Mouse (Mus musculus) inflammation-experienced regulatory T-cells (primary cell): ENCODE data around the gene Rtn4rl1. TPM values are rescaled to one million over a fixed set of nuclear protein-coding genes. Genes with fewer than 3 reads are reported as not detected.

Experiments used
- polyA plus RNA-seq, 2 experiments: library from polyadenylated mRNA; unstranded; fragments of 100-300 nt; shearing (Covaris generic); gene quantifications; one replicate each; pipeline ENCODE4 v1.2.1; 2017

Rtn4rl1 gene
- polyA plus RNA-seq = 10 to 100 TPM in 1 of 2 experiments, 1 to 10 TPM in 1; 8.6 to 31.7 TPM

GRCm38 (mm10) chr11:75193256-75194071, at the start of gene Rtn4rl1:
Gene Rtn4rl1 (plus strand): TSS chr11:75193783.

GRCm38 (mm10) chr11:75169405-75170080, 24.0 kb upstream of the Rtn4rl1 start, which contains the start of gene Hic1:
Gene Hic1 (minus strand): TSS chr11:75169519.

DNA sequence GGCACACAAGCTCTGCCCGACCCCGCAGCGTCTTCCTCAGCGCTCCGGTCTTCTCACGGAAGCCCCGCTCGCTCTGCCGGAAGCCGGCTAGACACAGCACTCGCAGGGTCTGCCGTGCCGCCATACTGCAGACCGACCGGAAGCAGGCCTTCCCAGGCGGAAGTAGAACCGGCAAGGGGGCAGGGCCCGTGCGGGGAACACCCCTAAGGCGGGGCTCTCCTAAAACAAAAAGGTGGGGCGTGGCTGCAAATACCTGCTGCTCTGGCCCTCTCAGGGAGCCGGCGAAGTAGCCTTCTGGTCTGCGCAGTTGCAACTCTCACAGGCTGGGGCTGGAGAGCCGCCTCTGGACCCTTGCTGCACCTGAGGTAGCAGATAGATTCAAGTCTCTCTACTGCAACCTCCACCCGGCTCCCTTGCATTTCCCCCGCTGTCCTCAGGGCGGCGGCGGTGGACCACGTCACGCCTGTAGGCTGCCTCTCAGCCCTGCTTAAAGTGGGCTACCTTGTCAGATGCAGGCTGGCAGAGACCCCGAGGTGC, 14.8 kb upstream of the Rtn4rl1 start, which contains the start of gene Ovca2:
Ovca2 (minus strand) TSS at position 164 of the 537 bp plus-strand sequence.

GRCm38 (mm10) chr11:75190905-75191441, 2.6 kb upstream of the Rtn4rl1 start, which contains the start of gene Dph1:
Gene Dph1 (minus strand): TSS chr11:75191241.

Other genes starting within 250 kb of the Rtn4rl1 start
- gene Hic1, start 24.3 kb upstream of the Rtn4rl1 start, polyA plus RNA-seq = 1 to 10 TPM; 5.2 to 5.9 TPM
- gene Ovca2, start 14.9 kb upstream of the Rtn4rl1 start, polyA plus RNA-seq = 10 to 100 TPM; 23.8 to 30.2 TPM
- gene Dph1, start 2.5 kb upstream of the Rtn4rl1 start, polyA plus RNA-seq = 10 to 100 TPM; 17.2 to 21.0 TPM
- 100 to 1,000 TPM; 121 to 135 TPM for gene Rpa1, start 154.5 kb downstream of the Rtn4rl1 start, polyA plus RNA-seq
- 10 to 100 TPM; 14.2 to 19.9 TPM for gene Smyd4, start 154.7 kb downstream of the Rtn4rl1 start, polyA plus RNA-seq
- gene Serpinf1, start 228.9 kb downstream of the Rtn4rl1 start, polyA plus RNA-seq = 1 to 10 TPM; 3.9 to 5.6 TPM
- gene Serpinf2, start 245.8 kb downstream of the Rtn4rl1 start, polyA plus RNA-seq = under 1 TPM in 1 of 2 experiments, not detected in 1; 0.17 TPM